Mouse (Mus musculus): ENCODE measurements around the gene Smim26.

GRCm38 (mm10) chr2:144621491-144621890 is 27.6 kb downstream of the Smim26 start:
- TF ChIP-seq CTCF (IDR thresholded peaks at IDR 0.05; ENCODE audit: extremely low read depth, insufficient read depth, low read length) (no peak), POLR2A (IDR thresholded peaks at IDR 0.05; ENCODE audit: extremely low read depth, insufficient read depth, low read length) (no peak)
